Mouse (Mus musculus): Measurements from ENCODE around the gene Tefm.
"Not testable (repeated sequence)": the region's sequence is repeated elsewhere in the genome, so short reads cannot be mapped to it uniquely, and the experiment has no call there.

The Tefm gene

DNA sequence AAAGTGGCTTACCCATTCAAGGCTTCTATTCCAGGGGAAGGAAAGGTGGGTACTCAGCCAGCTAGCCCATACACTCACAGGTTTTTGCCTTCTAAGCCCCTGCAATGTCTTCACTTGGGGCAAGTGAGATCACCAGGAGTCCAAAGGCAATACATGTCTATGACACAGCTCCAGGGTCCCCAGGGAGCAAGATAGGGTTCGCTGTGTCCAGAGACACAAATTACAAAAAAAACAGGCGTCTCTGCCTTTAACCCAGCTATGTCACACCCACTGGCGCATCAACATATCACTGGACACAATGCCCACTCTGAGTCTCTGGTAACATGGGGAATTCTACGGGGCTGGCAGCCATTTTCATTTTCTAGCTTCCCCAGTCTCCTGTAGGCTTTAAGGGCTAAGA is 14.0 kb upstream of the Tefm start:
- no peak for DNase-seq

DNA sequence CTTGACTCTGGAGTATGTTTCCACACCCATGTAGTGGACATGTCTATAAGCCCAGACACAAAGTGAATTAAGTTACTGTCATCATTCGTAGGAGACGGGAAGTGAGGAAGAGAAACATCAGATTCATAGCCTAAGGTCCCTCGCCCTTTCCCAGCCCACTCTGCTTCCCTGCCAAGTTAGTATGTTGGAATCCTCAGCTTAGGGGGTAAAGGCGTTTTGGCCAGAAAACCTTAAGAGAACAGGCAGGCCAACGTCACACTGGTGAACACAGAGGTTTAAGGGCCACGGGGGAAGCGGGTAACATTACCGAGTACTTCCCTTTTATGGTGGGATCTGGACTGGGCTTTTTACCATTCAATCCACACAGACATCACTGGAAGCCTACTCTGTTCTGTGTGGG is 13.6 kb upstream of the Tefm start:
- DNase-seq: no peak

DNA sequence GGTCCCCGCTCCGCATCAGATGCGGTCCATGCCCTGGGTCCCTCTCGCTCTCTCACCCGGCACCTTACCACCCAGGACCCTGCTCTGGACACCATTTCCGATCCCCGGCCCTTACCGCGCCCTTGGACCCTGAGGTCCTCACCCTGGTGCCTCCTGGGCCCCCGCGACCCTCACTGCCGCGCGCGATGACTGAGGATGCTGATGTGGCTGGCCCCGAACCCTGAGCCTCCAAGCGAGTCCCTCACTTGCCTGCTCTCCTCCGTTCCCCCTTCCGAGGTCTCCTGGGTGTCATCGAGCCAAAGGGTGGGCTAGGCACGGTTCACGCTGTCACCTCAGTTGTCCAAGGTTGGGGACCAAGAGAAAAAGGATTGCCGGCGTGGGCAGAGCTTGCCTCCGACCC is 12.5 kb upstream of the Tefm start:
- DNase-seq: no peak

DNA sequence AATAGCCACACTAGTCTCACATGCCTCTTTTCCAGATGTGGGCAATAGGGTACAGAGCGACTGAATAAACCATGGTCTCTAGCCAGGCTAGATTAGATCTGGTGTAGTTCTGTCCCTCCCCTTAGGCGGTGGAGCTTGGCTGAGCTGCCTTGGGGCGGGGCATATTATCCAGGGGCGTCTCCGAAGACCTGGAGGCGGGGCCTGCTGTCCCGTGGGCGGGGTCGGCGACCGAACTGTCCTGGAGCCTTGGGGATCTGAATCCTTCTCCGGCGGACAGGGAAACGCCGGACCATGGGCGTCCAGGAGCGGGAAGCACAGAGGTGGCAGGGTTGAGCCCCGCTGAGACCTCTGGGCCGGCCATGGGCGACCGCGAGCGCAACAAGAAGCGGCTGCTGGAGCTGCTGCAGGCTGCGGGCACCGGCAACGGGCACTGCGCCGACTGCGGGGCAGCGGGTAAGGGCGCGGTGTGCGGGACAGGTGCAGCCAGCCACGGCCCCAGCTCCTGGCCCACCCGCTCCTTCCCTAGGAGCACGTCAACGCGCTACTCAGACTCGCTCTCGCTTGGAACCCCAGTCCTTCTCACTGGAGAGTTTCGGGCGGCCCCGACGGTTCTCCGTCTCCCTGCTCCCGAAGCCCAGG is 12.0 kb upstream of the Tefm start, which contains the start of gene Adap2:
Gene Adap2 (plus strand): TSS at position 249 of the 639 bp plus-strand sequence.
- DNase-seq: peak; percentile 40

DNA sequence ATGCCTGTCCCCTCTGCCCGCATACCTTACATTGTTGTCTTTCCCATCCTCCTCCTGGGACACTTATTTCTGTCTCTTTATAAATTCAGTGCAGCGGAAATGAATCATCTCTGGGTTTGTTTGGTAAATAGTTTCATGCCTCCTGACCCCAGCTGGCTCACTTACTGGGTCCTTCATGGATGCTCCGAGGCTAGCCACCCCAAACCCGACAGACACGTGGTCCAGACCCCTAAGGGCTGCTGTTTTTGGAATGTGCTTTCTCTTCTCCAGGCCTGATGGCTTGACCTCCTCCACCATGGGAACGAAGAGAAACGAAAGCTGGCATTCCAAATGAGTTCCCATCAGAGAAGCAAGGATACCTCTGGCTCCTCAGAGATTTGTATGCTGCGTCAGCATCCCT is 10.4 kb upstream of the Tefm start:
- no peak for DNase-seq

DNA sequence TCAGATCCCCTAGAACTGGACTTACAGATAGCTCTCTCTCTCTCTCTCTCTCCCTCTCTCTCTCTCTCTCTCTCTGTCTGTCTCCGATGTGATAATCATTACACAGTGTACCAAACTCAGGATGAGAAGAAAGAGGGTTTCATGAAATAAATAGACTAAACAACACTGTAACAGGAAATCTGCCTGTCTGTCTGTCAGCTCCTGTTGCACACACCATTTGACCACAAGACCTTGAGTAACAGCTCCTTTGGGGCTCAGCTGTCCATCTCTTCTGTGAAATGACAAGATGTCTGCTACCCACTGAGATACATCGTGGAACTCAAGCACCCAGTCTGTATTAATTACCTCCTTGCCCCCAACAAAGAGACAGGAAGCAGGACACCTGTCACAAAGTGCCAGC is 9.6 kb upstream of the Tefm start:
- no peak for DNase-seq

DNA sequence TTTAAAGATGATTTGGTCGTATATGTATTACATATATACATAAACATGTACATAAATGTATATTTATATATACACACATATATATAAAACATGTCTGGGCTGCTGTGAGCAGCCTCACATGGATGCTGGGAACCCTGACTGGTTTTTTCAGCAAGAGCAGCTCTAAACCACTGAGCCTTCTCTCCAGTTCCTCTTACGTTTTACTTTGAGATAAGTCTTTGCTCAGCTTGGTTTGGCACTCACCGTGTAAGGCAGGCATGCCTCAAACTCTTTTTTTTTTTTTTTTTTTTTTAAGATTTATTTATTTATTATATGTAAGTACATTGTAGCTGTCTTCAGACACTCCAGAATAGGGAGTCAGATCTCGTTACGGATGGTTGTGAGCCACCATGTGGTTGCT is 8.6 kb upstream of the Tefm start:
- no peak for DNase-seq

DNA sequence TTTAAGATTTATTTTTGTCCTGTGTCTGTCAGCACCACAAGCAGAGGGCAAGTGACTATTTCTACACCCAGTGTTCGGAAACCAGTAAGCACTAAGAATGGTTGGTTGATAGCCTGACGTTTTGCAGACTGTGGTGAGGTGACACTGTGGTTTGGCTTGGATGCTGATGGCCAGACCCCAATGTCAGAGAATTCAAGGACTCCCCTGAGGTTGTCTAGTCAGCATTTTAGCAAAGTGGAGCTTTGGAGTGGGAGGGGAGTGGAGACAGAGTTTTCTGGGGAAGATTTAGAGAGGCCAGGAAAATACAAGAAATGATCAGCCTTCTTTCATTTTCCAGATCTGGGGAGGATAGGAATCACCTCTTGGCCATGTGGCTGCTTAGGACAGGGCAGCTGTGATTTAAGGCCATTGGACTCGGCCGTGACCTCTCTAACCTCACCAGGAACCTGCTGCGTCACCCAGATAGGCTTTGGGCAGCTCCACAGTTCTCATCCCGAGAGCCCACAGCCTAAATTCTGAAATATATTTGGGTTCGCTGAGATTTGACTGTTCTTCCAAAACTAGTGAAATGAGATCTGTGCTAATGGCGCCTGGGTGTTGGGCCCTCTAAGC is 7.5 kb upstream of the Tefm start:
- no peak for DNase-seq

DNA sequence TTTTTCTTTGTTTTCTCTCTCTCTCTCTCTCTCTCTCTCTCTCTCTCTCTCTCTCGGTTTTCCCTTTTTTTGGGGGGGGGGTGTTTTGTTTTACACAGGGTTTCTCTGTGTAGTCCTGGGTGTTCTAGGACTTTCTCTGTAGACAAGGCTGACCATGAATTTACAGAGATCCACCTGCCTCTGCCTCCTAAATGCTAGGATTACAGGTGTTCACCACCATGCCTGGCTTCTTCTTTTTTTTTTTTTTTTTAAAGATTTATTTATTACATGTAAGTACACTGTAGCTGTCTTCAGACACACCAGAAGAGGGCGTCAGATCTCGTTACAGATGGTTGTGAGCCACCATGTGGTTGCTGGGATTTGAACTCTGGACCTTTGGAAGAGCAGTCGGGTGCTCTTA is 7.0 kb upstream of the Tefm start:
- DNase-seq: not testable (repeated sequence)

DNA sequence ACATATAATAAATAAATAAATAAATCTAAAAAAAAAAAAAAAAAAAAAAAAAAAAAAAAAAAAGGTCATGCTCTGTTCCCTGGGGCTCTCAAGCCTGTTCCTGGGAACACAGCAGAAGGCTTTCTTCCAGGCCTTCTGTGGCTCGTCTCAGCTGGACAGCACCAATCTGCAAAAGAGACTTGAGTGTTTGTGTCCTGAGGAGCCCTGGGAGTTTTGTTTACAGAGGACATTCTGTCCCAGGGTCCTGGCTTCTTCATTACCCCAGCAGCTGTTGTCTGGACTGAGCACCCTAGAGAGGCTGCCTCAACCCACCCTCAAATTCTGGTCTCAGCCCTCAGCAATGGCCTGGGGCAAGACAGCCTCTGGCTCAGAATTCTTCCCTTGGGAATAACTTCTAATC is 6.3 kb upstream of the Tefm start:
- no peak for DNase-seq

DNA sequence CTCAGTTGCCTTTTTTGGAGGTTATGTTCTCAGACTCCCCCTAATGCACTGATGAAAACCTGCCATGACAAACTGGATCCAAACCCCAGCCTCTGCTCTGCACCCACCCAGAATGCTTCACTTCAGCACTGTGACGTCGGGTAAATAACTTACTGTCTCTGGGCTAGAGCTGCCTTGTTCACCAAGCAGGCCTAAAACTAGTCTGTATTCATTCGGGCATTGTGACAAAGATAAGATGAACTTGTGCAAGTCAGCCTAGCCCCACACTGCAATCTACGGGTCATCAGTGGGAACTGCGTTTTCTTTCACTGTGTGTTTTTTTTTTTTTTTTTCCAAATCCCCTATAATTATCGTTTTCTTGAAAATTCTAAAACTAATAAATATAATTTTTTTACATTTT is 5.8 kb upstream of the Tefm start:
- DNase-seq: no peak

DNA sequence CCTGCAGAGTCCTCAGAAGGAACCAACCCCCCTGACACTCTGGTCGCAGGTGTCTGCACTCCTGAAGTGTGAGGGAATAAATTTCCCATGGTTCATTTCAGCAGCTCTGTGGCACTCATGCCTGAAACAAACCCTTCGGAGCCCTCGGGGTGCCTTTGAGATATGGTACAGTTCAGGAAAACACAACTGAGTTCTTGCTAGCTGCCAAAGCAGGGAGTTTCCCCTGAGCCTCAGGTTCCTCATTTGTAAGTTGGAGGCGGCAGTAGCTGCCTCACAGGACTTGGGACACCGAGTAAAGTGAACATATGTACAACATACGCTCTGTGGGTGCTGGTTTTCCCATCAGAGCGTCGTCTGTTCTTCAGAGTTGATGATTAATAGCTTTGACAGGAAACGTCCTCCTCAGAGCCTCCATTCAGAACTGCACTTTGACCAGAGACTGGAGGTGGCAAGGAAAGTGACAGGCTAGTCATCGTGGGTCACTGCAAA is 3.9 kb upstream of the Tefm start:
- DNase-seq: no peak

DNA sequence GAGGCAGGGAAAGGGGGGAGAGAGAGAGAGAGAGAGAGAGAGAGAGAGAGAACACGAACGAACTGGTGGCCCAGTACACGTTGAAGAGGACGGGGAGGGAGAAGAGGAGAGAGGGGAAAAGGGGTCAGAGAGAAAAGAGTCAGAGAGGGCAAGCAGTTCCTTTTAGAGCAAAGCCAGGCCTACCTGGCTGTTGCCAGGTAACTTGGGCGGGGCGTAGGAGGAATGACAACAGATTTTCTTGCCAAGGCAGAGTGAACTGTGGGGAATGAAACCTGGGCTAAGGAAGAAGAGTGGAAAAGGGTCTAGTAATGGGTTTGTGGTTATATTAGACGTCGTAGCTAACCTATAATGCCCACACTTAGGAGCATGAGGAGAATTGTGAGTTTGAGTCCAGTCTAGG is 897 bp upstream of the Tefm start:
- peak; percentile 18 for DNase-seq

DNA sequence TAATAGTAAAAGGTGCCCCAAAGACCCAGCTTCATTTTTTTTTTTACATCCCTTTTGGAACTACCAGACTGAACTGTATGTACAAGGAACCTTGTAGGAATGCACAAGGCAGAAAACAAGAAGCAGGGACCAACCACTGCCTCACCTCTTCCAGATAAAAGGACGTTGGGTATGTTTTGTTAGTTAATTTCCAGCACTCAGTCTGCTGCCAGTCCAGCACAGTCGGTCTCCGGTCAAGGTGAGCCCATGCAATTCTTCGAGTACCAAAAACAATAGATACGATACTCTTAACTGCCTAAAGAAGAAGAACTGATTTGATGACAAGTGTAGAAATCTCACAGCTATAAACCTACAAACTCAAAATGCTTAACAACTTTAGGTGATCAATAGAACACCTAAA is 4.2 kb downstream of the Tefm start:
- DNase-seq: no peak

DNA sequence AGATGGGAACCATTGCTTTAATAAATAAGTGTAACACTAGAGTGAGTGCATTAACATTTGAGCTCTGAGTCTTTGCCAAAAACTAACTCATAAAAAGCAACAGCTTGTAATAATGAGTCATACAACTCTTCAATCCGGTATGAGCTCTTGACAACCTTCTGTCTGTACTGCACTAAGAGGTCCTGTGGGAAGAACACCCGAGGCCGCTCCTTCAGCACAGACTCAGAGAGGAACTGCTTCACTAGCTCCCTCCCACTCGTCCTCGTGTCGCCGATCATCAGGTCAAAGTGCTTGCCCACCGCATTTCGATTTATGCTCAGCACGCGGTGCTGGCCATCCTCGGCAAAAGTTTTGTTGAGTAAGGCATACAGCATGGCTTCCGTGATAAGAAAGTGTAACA is 5.2 kb downstream of the Tefm start:
- no peak for DNase-seq

DNA sequence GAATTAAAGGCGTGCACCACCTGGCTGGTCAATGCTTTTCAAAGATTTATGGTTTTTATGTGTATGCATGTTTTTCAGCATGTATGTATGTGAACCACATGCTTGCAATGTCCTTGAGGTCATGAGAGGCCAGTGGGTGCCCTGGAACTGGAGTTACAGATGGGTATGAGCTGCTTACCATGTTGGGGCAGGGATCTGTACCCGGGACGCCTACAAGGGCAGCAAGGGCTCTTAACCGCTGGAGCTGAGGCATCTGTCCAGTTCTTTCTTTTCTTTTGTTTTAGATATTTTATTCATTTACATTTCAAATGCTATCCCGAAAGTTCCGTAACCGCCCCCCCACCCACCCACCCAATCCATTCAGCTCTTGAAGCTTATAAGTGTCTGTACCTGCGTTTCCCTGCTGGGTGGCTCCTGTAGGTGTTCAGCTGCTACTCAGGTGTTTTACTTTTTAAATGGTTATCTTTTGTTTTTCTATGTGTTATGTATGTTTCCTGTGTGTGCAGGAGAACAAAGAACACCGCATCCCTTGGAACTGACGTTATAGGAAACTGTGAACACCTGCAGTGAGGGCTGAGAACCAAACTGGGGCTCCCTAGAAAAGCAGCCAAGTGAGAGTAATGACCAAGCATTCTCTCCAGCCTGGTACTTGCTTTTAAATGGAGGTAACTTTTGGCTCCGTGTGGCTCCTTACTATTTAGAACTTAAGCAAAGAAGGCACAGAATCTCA is 5.9 kb downstream of the Tefm start:
- no peak for DNase-seq

DNA sequence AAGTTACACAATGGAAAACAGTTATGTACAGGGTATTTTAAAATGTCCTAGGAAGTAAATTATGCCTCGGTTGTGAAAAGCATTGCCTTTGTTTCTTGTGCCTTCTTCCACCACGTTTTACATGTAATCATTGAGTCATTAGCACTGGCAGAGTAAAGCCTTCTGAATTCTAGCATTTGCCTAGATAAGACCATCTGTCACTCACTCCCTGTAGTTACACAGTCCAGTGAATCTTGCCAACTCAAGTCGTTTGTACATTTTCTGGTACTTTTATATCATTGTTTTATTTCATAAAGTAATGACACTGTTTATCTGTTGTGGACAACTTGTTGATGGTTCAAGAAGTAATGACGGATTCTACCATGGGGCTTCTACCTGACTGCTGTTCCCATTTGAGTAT is 7.2 kb downstream of the Tefm start:
- no peak for DNase-seq

DNA sequence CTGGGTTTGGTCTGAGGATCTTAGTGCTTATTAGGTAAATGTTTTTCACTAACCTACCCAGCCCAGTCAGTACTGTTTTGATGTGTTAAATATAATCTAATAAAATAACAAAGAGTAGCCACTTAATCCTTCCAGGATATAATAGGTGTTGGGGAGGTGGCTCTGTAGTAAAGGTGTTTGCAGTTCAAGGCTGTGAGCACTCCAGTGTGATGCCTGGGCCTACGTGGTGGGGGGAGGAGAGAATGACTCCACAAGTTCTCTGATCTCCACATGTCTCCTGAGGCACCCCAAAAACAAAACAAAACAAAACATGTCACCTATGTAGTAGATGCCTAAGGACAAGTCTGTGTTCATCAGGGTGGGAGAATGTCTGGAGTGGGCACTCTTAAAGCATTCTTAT is 9.9 kb downstream of the Tefm start:
- no peak for DNase-seq

DNA sequence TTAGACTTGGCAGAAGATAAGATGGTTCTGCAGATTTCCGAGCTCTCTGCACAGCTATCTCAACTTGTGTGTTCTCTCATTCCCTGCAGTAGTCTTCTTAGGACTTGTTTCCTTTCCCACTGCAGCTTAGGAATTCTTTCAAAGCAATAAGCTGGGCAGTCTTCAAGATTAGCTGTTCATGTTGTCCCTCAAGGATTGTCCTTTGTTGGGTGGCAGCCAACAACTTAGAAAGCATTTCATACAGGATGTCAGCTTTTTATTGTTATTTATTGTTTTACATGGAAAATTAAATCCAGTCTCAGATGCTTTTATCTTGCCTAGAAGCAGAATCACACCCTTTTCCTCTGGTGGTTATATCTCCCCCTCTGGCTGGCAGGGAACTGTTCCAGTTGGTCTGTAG is 25.6 kb downstream of the Tefm start:
- DNase-seq: no peak

DNA sequence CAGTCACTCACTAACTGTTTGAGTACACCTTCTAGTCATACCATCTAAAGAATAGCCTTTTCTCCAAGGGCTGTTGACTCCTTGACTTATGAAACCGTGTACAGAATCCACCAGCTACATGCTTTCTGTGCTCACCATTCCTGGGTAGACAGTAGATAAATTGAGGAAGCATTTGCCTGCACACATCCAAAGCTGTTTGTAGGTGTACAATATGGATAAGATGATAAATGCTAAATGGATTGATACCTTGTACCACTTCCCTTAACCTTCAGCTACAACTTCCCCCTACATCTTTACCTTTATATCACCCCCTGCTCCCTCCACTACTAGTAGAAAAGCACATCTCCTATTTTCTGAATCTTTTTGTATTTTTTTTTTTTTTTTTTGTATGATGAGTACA is 37.6 kb downstream of the Tefm start:
- no peak for DNase-seq

DNA sequence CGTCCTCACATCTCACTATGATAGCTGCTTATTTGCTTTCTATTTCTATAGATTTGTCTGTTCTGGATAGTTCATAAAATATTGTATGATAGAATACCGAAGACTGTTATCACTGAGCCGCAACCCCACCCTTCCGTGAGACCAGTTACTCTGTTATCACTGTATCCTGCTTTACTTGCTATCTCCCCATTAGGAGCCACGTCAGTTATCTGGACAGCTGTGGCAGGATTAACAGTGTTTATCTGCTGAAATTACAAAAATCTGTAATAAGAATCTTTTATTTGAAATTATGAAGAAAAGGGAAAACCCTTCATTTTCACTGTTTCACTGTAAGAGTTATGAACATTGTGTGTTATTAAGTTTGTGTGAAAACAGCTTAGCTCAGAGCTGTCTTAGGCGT is 40.7 kb downstream of the Tefm start:
- DNase-seq: no peak

DNA sequence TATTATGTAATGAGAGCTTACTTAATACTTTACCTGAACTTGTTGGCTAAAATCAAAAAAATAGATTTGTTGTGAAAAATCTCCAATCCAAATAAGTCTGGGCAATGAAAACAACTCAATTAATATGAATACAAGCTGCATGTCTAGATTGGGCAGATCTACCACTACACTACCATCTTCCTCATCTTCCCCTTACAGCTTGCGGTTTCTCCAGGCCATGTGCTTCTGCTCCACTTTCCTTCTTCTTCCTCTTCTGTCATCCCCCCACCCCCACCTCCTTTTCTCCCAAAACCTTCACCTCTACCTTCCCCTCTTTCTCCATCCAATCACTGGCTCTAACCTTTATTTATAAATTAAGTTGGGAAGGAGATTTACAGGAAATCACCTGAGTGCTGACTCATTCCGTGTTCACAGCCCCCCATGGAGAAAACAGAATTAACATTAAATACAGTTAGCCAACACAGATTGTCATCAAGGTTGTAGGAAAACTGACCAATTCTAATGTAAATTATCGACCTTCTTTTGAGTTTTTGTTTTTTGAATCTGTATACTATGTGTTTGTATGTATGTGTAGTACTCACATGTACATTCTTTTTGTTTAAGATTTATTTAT is 43.4 kb downstream of the Tefm start:
- DNase-seq: no peak

DNA sequence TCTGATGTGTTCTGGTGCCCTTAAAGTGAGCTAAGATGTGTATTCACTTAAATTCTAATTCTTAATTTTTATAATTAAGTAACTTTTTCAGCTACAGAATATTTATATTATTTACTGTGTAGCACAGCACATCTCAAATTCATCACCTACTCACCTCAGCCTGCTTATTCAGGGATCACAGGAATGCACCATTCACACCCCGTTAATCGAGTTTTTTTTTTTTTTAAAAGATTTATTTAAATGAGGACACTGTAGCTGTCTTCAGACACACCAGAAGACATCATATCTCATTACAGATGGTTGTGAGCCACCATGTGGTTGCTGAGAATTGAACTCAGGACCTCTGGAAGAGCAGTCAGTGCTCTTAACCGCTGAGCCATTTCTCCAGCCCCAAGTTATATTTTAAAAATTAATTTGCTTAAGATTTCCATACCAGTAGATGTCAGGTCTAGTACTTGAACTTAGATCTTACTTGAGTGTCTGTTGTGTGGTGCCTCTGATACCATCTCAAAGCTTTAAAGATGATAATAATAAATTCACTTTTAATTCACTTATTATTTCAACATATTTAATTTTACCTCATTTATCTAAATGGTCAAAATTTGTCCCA is 51.3 kb downstream of the Tefm start:
- DNase-seq: no peak

DNA sequence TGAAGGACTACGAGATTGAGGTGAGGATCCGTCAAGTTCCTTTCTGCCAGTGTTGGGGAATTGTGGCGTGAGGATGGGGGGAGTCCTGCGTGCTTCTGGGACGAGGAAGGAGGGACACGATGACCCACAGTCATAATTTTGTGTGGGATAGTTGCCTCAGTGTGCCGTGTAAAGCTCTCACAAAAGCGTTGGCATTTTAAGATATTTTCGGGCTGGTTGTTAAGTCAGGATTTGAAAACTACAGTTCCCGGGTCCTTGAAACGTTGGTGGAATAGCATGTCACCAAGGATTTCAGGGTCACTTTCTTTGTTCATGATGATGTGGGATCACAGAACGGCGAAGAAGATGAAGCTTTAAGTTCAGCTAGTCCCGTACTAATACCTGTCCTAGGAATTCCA is 52.2 kb downstream of the Tefm start:
- no peak for DNase-seq

All from cerebellum, adult 9-11 months (tissue).